Mouse (Mus musculus) heart, embryonic 11.5 days (tissue): Measurements from ENCODE around the gene Usp45. TPM values are rescaled to one million over a fixed set of nuclear protein-coding genes. Genes with fewer than 3 reads are reported as not detected.

Experiments used
- ATAC-seq: fragments of 200-750 bp; cut with Nextera tagmentation; replicated peaks from 2 replicates; pipeline ENCODE4 v1.8.0; 2017; ENCODE audit warnings: moderate library complexity; ENCODE audit not compliant: insufficient number of reproducible peaks, low FRiP score, low TSS enrichment
- H3K27ac ChIP-seq: fragments of 300-500 bp; sonication (generic); 2 replicates; pipeline ENCODE4 v1.5.1; 2014; ENCODE audit warnings: mild to moderate bottlenecking, low read depth, low read length
- H3K27me3 ChIP-seq: fragments of 300-500 bp; sonication (generic); 2 replicates; pipeline ENCODE4 v1.6.1; 2014; ENCODE audit warnings: mild to moderate bottlenecking, low read length, mixed read lengths; ENCODE audit not compliant: control insufficient read depth, insufficient read depth
- H3K36me3 ChIP-seq: fragments of 300-500 bp; sonication (generic); 2 replicates; pipeline ENCODE4 v1.6.1; 2014; ENCODE audit warnings: mild to moderate bottlenecking, low read length, moderate library complexity, mixed read lengths; ENCODE audit not compliant: control insufficient read depth, insufficient read depth
- H3K4me1 ChIP-seq: fragments of 300-500 bp; sonication (generic); 2 replicates; pipeline ENCODE4 v1.6.1; 2014; ENCODE audit warnings: low read length; ENCODE audit not compliant: control insufficient read depth, insufficient read depth
- H3K4me2 ChIP-seq: fragments of 300-500 bp; sonication (generic); 2 replicates; pipeline ENCODE4 v1.6.1; 2014; ENCODE audit warnings: mild to moderate bottlenecking, moderate library complexity
- H3K4me3 ChIP-seq: fragments of 300-500 bp; sonication (generic); 2 replicates; pipeline ENCODE4 v1.5.1; 2014; ENCODE audit warnings: low read depth, low read length
- H3K9ac ChIP-seq: fragments of 300-500 bp; sonication (generic); 2 replicates; pipeline ENCODE4 v1.6.1; 2014; ENCODE audit warnings: mild to moderate bottlenecking, low read depth, low read length, moderate library complexity
- H3K9me3 ChIP-seq: fragments of 300-500 bp; sonication (generic); replicated peaks from 2 replicates; pipeline ENCODE4 v1.6.1; 2016; ENCODE audit warnings: low read length; ENCODE audit not compliant: control insufficient read depth
- WGBS: fragments of 180-500 bp; shearing (Covaris S2); extraction: QIAGEN DNeasy Blood & Tissue Kit; methylation state at CpG from one replicate; pipeline ENCODE4 v1.1.7; 2014; ENCODE audit not compliant: insufficient replicate concordance; 5-methylcytosine and 5-hydroxymethylcytosine counted together
- polyA plus RNA-seq: library from polyadenylated mRNA; unstranded; fragments of >200 nt; fragmentation: Nextera tagmentation; extraction: Ambion mirVana; gene quantifications from 2 replicates; pipeline ENCODE4 v1.2.1, GENCODE M21; 2014

Gene Usp45
- polyA plus RNA-seq, 1 experiment from 2014 or later = 11.9 TPM

- H3K36me3 ChIP-seq = peaks cover 14% of the 10 kb centered on the region
- peak; percentile 74; the same call in 1 of the 2 replicates for ATAC-seq
- peaks cover 3% of the 10 kb centered on the region; the same call in 1 of the 2 replicates for H3K4me1 ChIP-seq
- H3K4me2 ChIP-seq = no peak overlapping the region
- no peak overlapping the region for H3K4me3 ChIP-seq
- no peak overlapping the region for H3K9ac ChIP-seq
- no peaks in the 10 kb centered on the region for H3K27me3 ChIP-seq
- no peak overlapping the region for H3K27ac ChIP-seq
- no peaks in the 10 kb centered on the region for H3K9me3 ChIP-seq
- 90% methylated on average over 12 of the region's 12 CpGs for WGBS
These were observed 14.1 kb downstream of the Usp45 start for GRCm38 (mm10) chr4:21780816-21781726.

GRCm38 (mm10) chr4:21786268-21786667 is 19.3 kb downstream of the Usp45 start:
- no peak overlapping the region for H3K27ac ChIP-seq
- H3K27me3 ChIP-seq = no peaks in the 10 kb centered on the region
- WGBS = 93% methylated on average over 12 of the region's 12 CpGs
- peaks cover 24% of the 10 kb centered on the region for H3K36me3 ChIP-seq
- no peak overlapping the region for H3K4me3 ChIP-seq
- H3K9me3 ChIP-seq = no peaks in the 10 kb centered on the region
- no peak overlapping the region for H3K9ac ChIP-seq
- H3K4me2 ChIP-seq = no peak overlapping the region
- ATAC-seq = no peak
- H3K4me1 ChIP-seq = no peaks in the 10 kb centered on the region

- Histone ChIP-seq H3K27me3 (no peaks in the 10 kb centered on the region), H3K27ac (no peak overlapping the region), H3K4me1 (no peaks in the 10 kb centered on the region), H3K9me3 (no peaks in the 10 kb centered on the region; the same call in 1 of the 2 replicates), H3K4me2 (no peak overlapping the region), H3K4me3 (no peak overlapping the region), H3K36me3 (peaks cover 16% of the 10 kb centered on the region), H3K9ac (no peak overlapping the region)
- no peak for ATAC-seq
- WGBS = 87% methylated on average over 6 of the region's 6 CpGs
These were observed 21.9 kb downstream of the Usp45 start for GRCm38 (mm10) chr4:21788903-21789302.

GRCm38 (mm10) chr4:21789836-21790235 is 22.9 kb downstream of the Usp45 start:
- H3K27me3 ChIP-seq = no peaks in the 10 kb centered on the region
- no peak overlapping the region for H3K4me3 ChIP-seq
- H3K36me3 ChIP-seq = peaks cover 16% of the 10 kb centered on the region
- H3K27ac ChIP-seq = no peak overlapping the region
- no peaks in the 10 kb centered on the region for H3K4me1 ChIP-seq
- H3K9me3 ChIP-seq = no peaks in the 10 kb centered on the region; the same call in 1 of the 2 replicates
- no peak overlapping the region for H3K9ac ChIP-seq
- WGBS = 75% methylated on average over 4 of the region's 4 CpGs
- H3K4me2 ChIP-seq = no peak overlapping the region
- no peak for ATAC-seq

GRCm38 (mm10) chr4:21793631-21794030 is 26.7 kb downstream of the Usp45 start:
- H3K9ac ChIP-seq = no peak overlapping the region
- ATAC-seq = no peak
- H3K27me3 ChIP-seq = no peaks in the 10 kb centered on the region
- no peaks in the 10 kb centered on the region for H3K4me1 ChIP-seq
- H3K27ac ChIP-seq = no peak overlapping the region
- 36% methylated on average over 3 of the region's 3 CpGs for WGBS
- peaks cover 7% of the 10 kb centered on the region; the same call in 1 of the 2 replicates for H3K36me3 ChIP-seq
- H3K9me3 ChIP-seq = no peaks in the 10 kb centered on the region; the same call in 1 of the 2 replicates
- H3K4me2 ChIP-seq = no peak overlapping the region
- H3K4me3 ChIP-seq = no peak overlapping the region

GRCm38 (mm10) chr4:21801013-21801412 is 34.1 kb downstream of the Usp45 start:
- no peak overlapping the region for H3K9ac ChIP-seq
- no peak for ATAC-seq
- H3K4me3 ChIP-seq = no peak overlapping the region
- no peak overlapping the region for H3K4me2 ChIP-seq
- H3K36me3 ChIP-seq = peaks cover 5% of the 10 kb centered on the region; the same call in 1 of the 2 replicates
- no peaks in the 10 kb centered on the region for H3K4me1 ChIP-seq
- no peak overlapping the region for H3K27ac ChIP-seq
- H3K27me3 ChIP-seq = no peaks in the 10 kb centered on the region
- no peaks in the 10 kb centered on the region for H3K9me3 ChIP-seq
- 95% methylated on average over 1 of the region's 1 CpGs for WGBS

- Histone ChIP-seq H3K4me1 (no peaks in the 10 kb centered on the region), H3K4me3 (no peak overlapping the region), H3K9me3 (no peaks in the 10 kb centered on the region), H3K9ac (no peak overlapping the region), H3K27me3 (no peaks in the 10 kb centered on the region), H3K4me2 (no peak overlapping the region), H3K27ac (no peak overlapping the region), H3K36me3 (peaks cover 5% of the 10 kb centered on the region; the same call in 1 of the 2 replicates)
- no peak for ATAC-seq
- 78% methylated on average over 2 of the region's 2 CpGs for WGBS
These were observed 34.7 kb downstream of the Usp45 start for GRCm38 (mm10) chr4:21801620-21802019.

GRCm38 (mm10) chr4:21807204-21807603 is 40.2 kb downstream of the Usp45 start:
- Histone ChIP-seq H3K27me3 (no peaks in the 10 kb centered on the region), H3K9ac (no peak overlapping the region), H3K4me3 (no peak overlapping the region), H3K4me1 (no peaks in the 10 kb centered on the region), H3K27ac (no peak overlapping the region), H3K36me3 (peaks cover 3% of the 10 kb centered on the region; the same call in 1 of the 2 replicates), H3K9me3 (no peaks in the 10 kb centered on the region), H3K4me2 (no peak overlapping the region)
- ATAC-seq = no peak
- 80% methylated on average over 5 of the region's 5 CpGs for WGBS
